Mouse (Mus musculus): ENCODE measurements around the gene Cenpq. TPM values are rescaled to one million over a fixed set of nuclear protein-coding genes. Genes with fewer than 3 reads are reported as not detected.
A peak's percentile ranks its signal among the peaks of the same experiment; 100 is the strongest.

The Cenpq gene
- polyA plus RNA-seq, 1 experiment from 2014 or later: 40.8 TPM

- 28% methylated on average over 3 of the region's 3 CpGs for WGBS
- Histone ChIP-seq H3K9ac (ENCODE audit: low read depth, low read length) (no peak overlapping the region), H3K4me1 (replicated peaks; ENCODE audit: control insufficient read depth, insufficient read depth, low read length) (no peaks in the 10 kb centered on the region), H3K9me3 (ENCODE audit: control insufficient read depth, low read length) (no peaks in the 10 kb centered on the region), H3K27me3 (replicated peaks; ENCODE audit: control insufficient read depth, insufficient read depth, low read length) (no peaks in the 10 kb centered on the region), H3K4me2 (peak overlapping the region; percentile 74), H3K27ac (ENCODE audit: low read depth, low read length) (no peak overlapping the region), H3K36me3 (ENCODE audit: control insufficient read depth, insufficient read depth, low read length) (no peaks in the 10 kb centered on the region), H3K4me3 (ENCODE audit: low read depth, low read length) (0 out of 2 replicates have a peak overlapping the region, but pooled peaks have one; percentile 72)
- no peak for DNase-seq (ENCODE audit: low spot score)
- no peak for ATAC-seq (replicated peaks; ENCODE audit: low FRiP score)
These were observed 57.1 kb downstream of the Cenpq start for GRCm38 (mm10) chr17:40877741-40878140.

- H3K4me1 ChIP-seq (replicated peaks; ENCODE audit: control insufficient read depth, insufficient read depth, low read length): no peaks in the 10 kb centered on the region
- no peaks in the 10 kb centered on the region for H3K9me3 ChIP-seq (ENCODE audit: control insufficient read depth, low read length)
- H3K9ac ChIP-seq (ENCODE audit: low read depth, low read length): no peak overlapping the region
- no peak overlapping the region for H3K4me3 ChIP-seq (ENCODE audit: low read depth, low read length)
- H3K27me3 ChIP-seq (replicated peaks; ENCODE audit: control insufficient read depth, insufficient read depth, low read length): no peaks in the 10 kb centered on the region
- ATAC-seq (replicated peaks; ENCODE audit: low FRiP score) (no peak), DNase-seq (ENCODE audit: low spot score) (no peak)
- no peak overlapping the region for H3K4me2 ChIP-seq
- no peak overlapping the region for H3K27ac ChIP-seq (ENCODE audit: low read depth, low read length)
- 47% methylated on average over 1 of the region's 1 CpGs for WGBS
- H3K36me3 ChIP-seq (ENCODE audit: control insufficient read depth, insufficient read depth, low read length): no peaks in the 10 kb centered on the region
These were observed 59.3 kb downstream of the Cenpq start for GRCm38 (mm10) chr17:40875568-40875967.

- no peak for ATAC-seq (replicated peaks; ENCODE audit: low FRiP score)
- no peak overlapping the region for H3K4me3 ChIP-seq (ENCODE audit: low read depth, low read length)
- no peaks in the 10 kb centered on the region for H3K36me3 ChIP-seq (ENCODE audit: control insufficient read depth, insufficient read depth, low read length)
- no peak overlapping the region for H3K4me2 ChIP-seq
- H3K27me3 ChIP-seq (replicated peaks; ENCODE audit: control insufficient read depth, insufficient read depth, low read length): no peaks in the 10 kb centered on the region
- DNase-seq (ENCODE audit: low spot score): no peak
- H3K9me3 ChIP-seq (ENCODE audit: control insufficient read depth, low read length): no peaks in the 10 kb centered on the region
- 81% methylated on average over 3 of the region's 3 CpGs for WGBS
- no peaks in the 10 kb centered on the region for H3K4me1 ChIP-seq (replicated peaks; ENCODE audit: control insufficient read depth, insufficient read depth, low read length)
- H3K9ac ChIP-seq (ENCODE audit: low read depth, low read length): no peak overlapping the region
- H3K27ac ChIP-seq (ENCODE audit: low read depth, low read length): no peak overlapping the region
These were observed 60.1 kb downstream of the Cenpq start for GRCm38 (mm10) chr17:40874701-40875100.

GRCm38 (mm10) chr17:40873582-40874011 lies 61.2 kb downstream of the Cenpq start:
- no peak for DNase-seq (ENCODE audit: low spot score)
- Histone ChIP-seq H3K27me3 (replicated peaks; ENCODE audit: control insufficient read depth, insufficient read depth, low read length) (no peaks in the 10 kb centered on the region), H3K9me3 (ENCODE audit: control insufficient read depth, low read length) (no peaks in the 10 kb centered on the region), H3K4me1 (replicated peaks; ENCODE audit: control insufficient read depth, insufficient read depth, low read length) (no peaks in the 10 kb centered on the region), H3K36me3 (ENCODE audit: control insufficient read depth, insufficient read depth, low read length) (no peaks in the 10 kb centered on the region), H3K9ac (ENCODE audit: low read depth, low read length) (no peak overlapping the region), H3K4me3 (ENCODE audit: low read depth, low read length) (no peak overlapping the region), H3K27ac (ENCODE audit: low read depth, low read length) (no peak overlapping the region), H3K4me2 (no peak overlapping the region)
- WGBS: 40% methylated on average over 2 of the region's 2 CpGs
- no peak for ATAC-seq (replicated peaks; ENCODE audit: low FRiP score)

Other genes with a start within 250 kb of the Cenpq start
- not detected in 2 replicates for gene Esp1, start 207.9 kb downstream of the Cenpq start, polyA plus RNA-seq (2014; fragmentation: Nextera tagmentation; extraction: Ambion mirVana)
- 0.44 TPM in 2 replicates for gene Crisp2, start 128.0 kb downstream of the Cenpq start, polyA plus RNA-seq (2014; fragmentation: Nextera tagmentation; extraction: Ambion mirVana)
- 164 and 181 TPM in 2 replicates for gene Rhag, start 123.9 kb downstream of the Cenpq start, polyA plus RNA-seq (2014; fragmentation: Nextera tagmentation; extraction: Ambion mirVana)
- 0.88 and 1.3 TPM in 2 replicates for gene 9130008F23Rik, start 54.5 kb downstream of the Cenpq start, polyA plus RNA-seq (2014; fragmentation: Nextera tagmentation; extraction: Ambion mirVana)
- not detected in 2 replicates for gene Glyatl3, start 20.7 kb downstream of the Cenpq start, polyA plus RNA-seq (2014; fragmentation: Nextera tagmentation; extraction: Ambion mirVana)
- 42.8 and 43.4 TPM in 2 replicates for gene Mut, start 362 bp downstream of the Cenpq start, polyA plus RNA-seq (2014; fragmentation: Nextera tagmentation; extraction: Ambion mirVana)

Data from liver, embryonic 11.5 days (tissue).